ENCODE assay signal across 23 mouse cellular contexts in the genomic region with DNA sequence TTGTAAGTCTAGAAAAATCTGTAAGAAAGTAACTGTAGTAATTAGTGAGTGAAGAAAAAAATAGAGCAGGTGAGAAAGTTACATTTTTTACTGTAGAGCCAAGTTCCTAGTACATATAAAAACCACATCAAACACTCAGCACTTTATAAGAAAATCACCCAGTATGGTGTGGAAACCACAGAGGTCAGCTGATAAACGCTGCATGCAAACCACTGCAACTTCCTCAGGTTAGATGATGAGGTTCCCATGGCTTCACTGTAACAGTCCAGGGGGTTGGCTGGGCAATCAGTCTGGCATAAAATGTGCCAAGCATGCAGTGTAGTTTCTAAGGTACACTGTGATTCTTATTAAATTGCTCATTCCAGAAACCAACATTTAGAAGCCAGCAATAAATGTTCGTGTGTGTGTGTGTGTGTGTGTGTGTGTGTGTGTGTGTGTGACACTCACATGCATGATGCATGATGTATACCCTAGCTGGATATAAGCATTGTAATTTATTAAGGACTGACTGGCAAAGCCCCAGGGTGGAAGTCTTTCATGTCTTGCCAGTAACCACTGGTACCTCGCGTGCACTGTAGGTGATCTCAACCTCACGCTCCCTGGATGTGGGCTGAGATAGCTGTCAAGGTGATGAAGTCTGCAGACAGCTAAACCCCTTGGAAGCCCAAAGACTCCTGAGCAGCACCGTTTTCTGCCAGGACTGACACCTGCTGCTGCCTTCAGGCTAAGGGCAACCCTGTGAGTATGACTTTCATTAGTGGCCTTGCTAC. TPM values are rescaled to one million over a fixed set of nuclear protein-coding genes. Genes with fewer than 3 reads are reported as not detected.
DNase-seq lines count a peak whose midpoint lies in the region; ATAC-seq and TF ChIP-seq lines count a peak whose summit lies in the region.
"Had no signal": no experiment of that assay in that cellular context is flagged by ENCODE, and none has a peak within 500 bp of the region (broad histone marks: within the 10 kb centered on the region; RNA-seq: fewer than 3 reads in every experiment).

No protein-coding gene starts in this region.

- no peak for TF ChIP-seq RAD21 in MEL (IDR thresholded peaks at IDR 0.05; ENCODE audit: low read depth, low read length)

- no peak for DNase-seq in midbrain, embryonic 10.5 days (ENCODE audit: low spot score)
- DNase-seq in MEL (ENCODE audit: low read depth, low spot score), result peak; percentile 9
- DNase-seq in induced T-regulatory cell, adult 2 months (ENCODE audit: low read depth), result peak; percentile 66
- peak; percentile 63 to 83 for DNase-seq in natural killer cell, adult 2 months (ENCODE audit: low spot score in 2 of 2)
- DNase-seq in thymus, postnatal 10 days (ENCODE audit: low spot score in 2 of 2), result no peak
- DNase-seq in frontal cortex, postnatal 25 days (ENCODE audit: low spot score in 2 of 2), result no peak
- no peak for DNase-seq in urinary bladder, postnatal 10 days (ENCODE audit: low spot score)
- DNase-seq: cerebellum, adult 2 months; cerebellum, postnatal 36 days; gastrocnemius, postnatal 10 days; heart, adult 18-20 months; kidney, adult 18-20 months; lung, adult 18-20 months; lung, postnatal 10 days; right cerebral cortex, postnatal 14 days; thymus, adult 18-20 months had no signal

- no peak overlapping the region for H3K4me2 ChIP-seq in midbrain, embryonic 16.5 days (ENCODE audit: low read length)
- H3K4me2 ChIP-seq: forebrain, embryonic 13.5 days; heart, embryonic 12.5 days; limb, embryonic 13.5 days; liver, embryonic 12.5 days; neural tube, embryonic 12.5 days had no signal

- no peaks in the 10 kb centered on the region for H3K27me3 ChIP-seq in midbrain, embryonic 16.5 days (ENCODE audit: control insufficient read depth, insufficient read depth, low read depth, low read length)
- H3K27me3 ChIP-seq in midbrain, embryonic 10.5 days (ENCODE audit: low read depth, poor library complexity, severe bottlenecking), result no peaks in the 10 kb centered on the region
- H3K27me3 ChIP-seq in MEL (ENCODE audit: control insufficient read depth in 1 of 2, insufficient read depth in 2 of 2, low read length in 2 of 2), result no peaks in the 10 kb centered on the region
- H3K27me3 ChIP-seq: forebrain, embryonic 13.5 days; heart, embryonic 12.5 days; limb, embryonic 13.5 days; liver, embryonic 12.5 days; neural tube, embryonic 12.5 days had no signal

- H3K4me1 ChIP-seq in midbrain, embryonic 16.5 days (ENCODE audit: control insufficient read depth, insufficient read depth, low read length), result no peaks in the 10 kb centered on the region
- no peaks in the 10 kb centered on the region for H3K4me1 ChIP-seq in midbrain, embryonic 10.5 days
- peaks cover 0 to 3% of the 10 kb centered on the region in 2 experiments; a peak in 1 of 4 replicates for H3K4me1 ChIP-seq in MEL (ENCODE audit: control insufficient read depth in 1 of 2, insufficient read depth in 2 of 2, low read length in 2 of 2)
- H3K4me1 ChIP-seq: heart, embryonic 12.5 days; liver, embryonic 12.5 days; neural tube, embryonic 12.5 days had no signal

- WGBS in midbrain, embryonic 16.5 days, result 74% methylated on average over 6 of the region's 6 CpGs
- 90% methylated on average over 6 of the region's 6 CpGs for WGBS in midbrain, embryonic 10.5 days

- no peak for TF ChIP-seq EP300 in MEL (IDR thresholded peaks at IDR 0.05; ENCODE audit: low read depth in 1 of 2, low read length in 2 of 2)

- H3K27ac ChIP-seq in midbrain, embryonic 16.5 days (ENCODE audit: low read length), result no peak overlapping the region
- H3K27ac ChIP-seq in midbrain, embryonic 10.5 days (replicated peaks), result no peak overlapping the region
- no peak overlapping the region for H3K27ac ChIP-seq in MEL (ENCODE audit: control insufficient read depth, low read depth, low read length)
- H3K27ac ChIP-seq: forebrain, embryonic 13.5 days; hindbrain, postnatal 0 days; limb, embryonic 13.5 days; liver, embryonic 12.5 days; neural tube, embryonic 12.5 days had no signal

- no peak for TF ChIP-seq POLR2A in MEL (IDR thresholded peaks at IDR 0.05; ENCODE audit: control insufficient read depth in 1 of 2, insufficient read depth in 1 of 2, low read depth in 1 of 2, low read length in 2 of 2, poor library complexity in 1 of 2)

- no peaks in the 10 kb centered on the region for H3K9me3 ChIP-seq in midbrain, embryonic 16.5 days (replicated peaks; ENCODE audit: control insufficient read depth, low read length, poor library complexity, severe bottlenecking)
- H3K9me3 ChIP-seq in midbrain, embryonic 10.5 days (replicated peaks), result no peaks in the 10 kb centered on the region
- H3K9me3 ChIP-seq in MEL (replicated peaks; ENCODE audit: insufficient read depth, low read length), result no peaks in the 10 kb centered on the region
- H3K9me3 ChIP-seq: forebrain, embryonic 13.5 days; heart, embryonic 12.5 days; limb, embryonic 13.5 days; liver, embryonic 12.5 days; neural tube, embryonic 12.5 days had no signal

- no peaks in the 10 kb centered on the region for H3K79me2 ChIP-seq in MEL (ENCODE audit: control insufficient read depth, insufficient read depth, low read length, poor library complexity)

- H3K4me3 ChIP-seq in midbrain, embryonic 16.5 days (ENCODE audit: low read depth, low read length), result no peak overlapping the region
- no peak overlapping the region for H3K4me3 ChIP-seq in midbrain, embryonic 10.5 days
- no peak overlapping the region for H3K4me3 ChIP-seq in MEL (ENCODE audit: control insufficient read depth in 1 of 2, insufficient read depth in 1 of 2, low read depth in 2 of 2, low read length in 2 of 2)
- H3K4me3 ChIP-seq: forebrain, embryonic 13.5 days; heart, embryonic 12.5 days; limb, embryonic 13.5 days; liver, embryonic 12.5 days; neural tube, embryonic 12.5 days had no signal

- TF ChIP-seq CTCF in MEL (IDR thresholded peaks at IDR 0.05 in 2 of 3, conservative IDR thresholded peaks at IDR 0.05 in 1 of 3; ENCODE audit: control insufficient read depth in 1 of 3, insufficient read depth in 1 of 3, low read depth in 2 of 3, low read length in 3 of 3, poor library complexity in 1 of 3, severe bottlenecking in 1 of 3), result no peak

- no peak overlapping the region for H3K9ac ChIP-seq in midbrain, embryonic 16.5 days (ENCODE audit: low read depth, low read length)
- no peak overlapping the region for H3K9ac ChIP-seq in MEL (ENCODE audit: control insufficient read depth, low read depth, low read length, poor library complexity, severe bottlenecking)
- H3K9ac ChIP-seq: forebrain, embryonic 13.5 days; heart, embryonic 12.5 days; limb, embryonic 13.5 days; liver, embryonic 12.5 days; neural tube, embryonic 12.5 days had no signal

- H3K36me3 ChIP-seq in midbrain, embryonic 16.5 days (ENCODE audit: control insufficient read depth, insufficient read depth, low read length), result no peaks in the 10 kb centered on the region
- peaks cover 39% of the 10 kb centered on the region for H3K36me3 ChIP-seq in midbrain, embryonic 10.5 days
- H3K36me3 ChIP-seq in MEL (ENCODE audit: control insufficient read depth in 1 of 2, insufficient read depth in 2 of 2, low read length in 2 of 2), result no peaks in the 10 kb centered on the region
- H3K36me3 ChIP-seq: liver, embryonic 12.5 days had no signal

- ATAC-seq in midbrain, embryonic 16.5 days, result peak; percentile 25; the same call in 1 of the 2 replicates
- ATAC-seq: forebrain, embryonic 13.5 days; hindbrain, postnatal 0 days; liver, embryonic 12.5 days had no signal

TF ChIP-seq in MEL, 35 proteins besides CTCF, POLR2A, EP300 and RAD21:
- no peak for TF ChIP-seq NELFE (IDR thresholded peaks at IDR 0.05; ENCODE audit: low read depth, low read length)
- TF ChIP-seq MEF2A (IDR thresholded peaks at IDR 0.05; ENCODE audit: extremely low read depth, insufficient replicate concordance, low read depth, low read length, poor library complexity, severe bottlenecking), result no peak
- no peak for TF ChIP-seq E2F4 (IDR thresholded peaks at IDR 0.05; ENCODE audit: borderline replicate concordance, low read depth, low read length)
- TF ChIP-seq ZMIZ1 (IDR thresholded peaks at IDR 0.05; ENCODE audit: low read depth, low read length), result no peak
- no peak for TF ChIP-seq GATA1 (IDR thresholded peaks at IDR 0.05; ENCODE audit: low read depth, low read length)
- TF ChIP-seq POLR2AphosphoS2 (IDR thresholded peaks at IDR 0.05; ENCODE audit: low read length), result no peak
- TF ChIP-seq ZC3H11A (IDR thresholded peaks at IDR 0.05; ENCODE audit: low read depth, low read length), result no peak
- TF ChIP-seq MAZ (IDR thresholded peaks at IDR 0.05; ENCODE audit: low read depth, low read length), result no peak
- no peak for TF ChIP-seq MXI1 (IDR thresholded peaks at IDR 0.05; ENCODE audit: low read depth, low read length)
- no peak for TF ChIP-seq USF1 (IDR thresholded peaks at IDR 0.05; ENCODE audit: low read depth, low read length)
- TF ChIP-seq MAFK (IDR thresholded peaks at IDR 0.05; ENCODE audit: borderline replicate concordance, low read depth, low read length), result no peak
- no peak for TF ChIP-seq ZNF384 (IDR thresholded peaks at IDR 0.05; ENCODE audit: low read depth, low read length)
- TF ChIP-seq POLR2AphosphoS5 (IDR thresholded peaks at IDR 0.05; ENCODE audit: borderline replicate concordance, low read depth, low read length), result no peak
- TF ChIP-seq USF2 (IDR thresholded peaks at IDR 0.05; ENCODE audit: borderline replicate concordance in 1 of 2, insufficient read depth in 1 of 2, low read depth in 1 of 2, low read length in 2 of 2), result no peak
- no peak for TF ChIP-seq TCF12 (IDR thresholded peaks at IDR 0.05; ENCODE audit: low read depth, low read length)
- no peak for TF ChIP-seq RCOR1 (IDR thresholded peaks at IDR 0.05; ENCODE audit: low read depth, low read length)
- no peak for TF ChIP-seq GABPA (IDR thresholded peaks at IDR 0.05; ENCODE audit: low read depth, low read length)
- no peak for TF ChIP-seq ELF1 (IDR thresholded peaks at IDR 0.05; ENCODE audit: low read depth, low read length)

RNA-seq across cellular contexts. Expression of a gene that starts 32.0 kb away (rescaled TPM):
- polyA plus RNA-seq in midbrain, embryonic 16.5 days (2015; fragmentation: Nextera tagmentation; extraction: Ambion mirVana), result 48.0 and 48.9 TPM in 2 replicates
- polyA plus RNA-seq in midbrain, embryonic 10.5 days (2016; fragmentation: Nextera tagmentation; extraction: Ambion mirVana), result 28.3 and 34.6 TPM in 2 replicates
- 9.2 and 11.5 TPM in 2 replicates for total RNA-seq in MEL (2012; rRNA removed)
- 10 to 100 TPM in 1 of 2 experiments, not detected in 1; 10.4 TPM for polyA plus RNA-seq in MEL (2012; ENCODE audit: insufficient read depth in 1 of 2, insufficient read length in 2 of 2, low read depth in 1 of 2, low replicate concordance in 2 of 2, missing spikeins in 1 of 2)

RNA-seq across cellular contexts. Expression of a gene that starts 38.3 kb away (rescaled TPM):
- 6.8 and 8.7 TPM in 2 replicates for polyA plus RNA-seq in midbrain, embryonic 16.5 days (2015; fragmentation: Nextera tagmentation; extraction: Ambion mirVana)
- 3.2 and 5.3 TPM in 2 replicates for polyA plus RNA-seq in midbrain, embryonic 10.5 days (2016; fragmentation: Nextera tagmentation; extraction: Ambion mirVana)
- total RNA-seq in MEL (2012; rRNA removed), result 47.9 and 54.0 TPM in 2 replicates
- 10 to 100 TPM in 1 of 2 experiments, not detected in 1; 64.8 TPM for polyA plus RNA-seq in MEL (2012; ENCODE audit: insufficient read depth in 1 of 2, insufficient read length in 2 of 2, low read depth in 1 of 2, low replicate concordance in 2 of 2, missing spikeins in 1 of 2)

Comparison
In these comparisons a context has a peak if more than half of its experiments do, and no peak if none do; other contexts are left out.
1. DNase-seq: peak in MEL (single experiment), induced T-regulatory cell, adult 2 months (single experiment) and natural killer cell, adult 2 months (2 of 2); none in midbrain, embryonic 10.5 days (single experiment), thymus, postnatal 10 days (0 of 2), frontal cortex, postnatal 25 days (0 of 2) and urinary bladder, postnatal 10 days (single experiment).